Mouse (Mus musculus) gastrocnemius, postnatal 4 days (tissue): ENCODE results near the gene Cox7c. TPM values are rescaled to one million over a fixed set of nuclear protein-coding genes. Genes with fewer than 3 reads are reported as not detected.
"Not testable (repeated sequence)": the region's sequence is repeated elsewhere in the genome, so short reads cannot be mapped to it uniquely, and the experiment has no call there.

Experiments
- DNase-seq, 2 experiments: peaks; one replicate each; pipeline ENCODE4 v3.0.0; 2021 to 2022; ENCODE audit warnings: low spot score in 2 of 2, mixed read lengths in 2 of 2
- long read RNA-seq, 2 experiments: library from polyadenylated mRNA; stranded (forward); transcript quantifications; one replicate each; pipeline ENCODE4 v2.0.0; 2021
- total RNA-seq, 2 experiments: library from RNA; stranded (reverse); gene quantifications; 2 replicates each; pipeline ENCODE4 v1.2.3; 2021

The Cox7c gene
- total RNA-seq, result 100 to 1,000 TPM; 666 to 704 TPM
- long read RNA-seq, experiment 1, transcript Cox7c-203 (3 exons, 540 nt), result major isoform, 375 of 387 reads
- long read RNA-seq, experiment 1, transcript Cox7c-201 (3 exons, 315 nt), result minor isoform, 8 of 387 reads
- long read RNA-seq, experiment 1, partial matches to known transcripts, result 1 of 387 reads
- long read RNA-seq, experiment 1, other reads (novel, unspliced or antisense), result 0 of 387 reads
- long read RNA-seq, experiment 2, transcript Cox7c-203 (3 exons, 540 nt), result major isoform, 383 of 402 reads
- long read RNA-seq, experiment 2, transcript Cox7c-201 (3 exons, 315 nt), result minor isoform, 13 of 402 reads
- long read RNA-seq, experiment 2, partial matches to known transcripts, result 2 of 402 reads
- long read RNA-seq, experiment 2, other reads (novel, unspliced or antisense), result 2 of 402 reads

GRCm38 (mm10) chr13:86046254-86046951, at the start of gene Cox7c:
TSS of gene Cox7c (minus strand) at chr13:86046904.
- peak; percentile 41 to 80 for DNase-seq

- no peak for DNase-seq
Measured at GRCm38 (mm10) chr13:86068011-86068724, 21.5 kb upstream of the Cox7c start.

GRCm38 (mm10) chr13:86067508-86067907, 20.8 kb upstream of the Cox7c start:
- no peak for DNase-seq

DNA sequence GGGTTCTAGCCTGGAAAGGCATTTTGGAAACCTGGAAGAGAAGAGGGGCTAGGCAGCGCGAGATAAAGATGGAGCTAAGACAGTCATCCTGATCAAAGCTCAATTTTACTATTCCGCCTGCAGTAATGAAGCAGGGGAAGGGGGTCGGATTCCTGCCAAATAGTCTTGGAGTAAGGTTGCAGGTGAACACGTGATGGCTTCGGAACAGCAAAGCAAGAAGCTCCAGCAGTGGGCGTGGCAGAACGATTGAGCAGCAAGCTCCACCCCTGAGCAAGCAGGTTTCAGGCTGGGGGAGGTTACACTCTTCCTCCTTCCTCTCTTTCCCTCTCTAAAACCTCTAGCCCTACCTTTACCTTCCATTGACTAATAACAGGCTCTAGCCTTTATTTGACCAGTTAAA, 7.4 kb upstream of the Cox7c start:
- DNase-seq, result not testable (repeated sequence)

DNA sequence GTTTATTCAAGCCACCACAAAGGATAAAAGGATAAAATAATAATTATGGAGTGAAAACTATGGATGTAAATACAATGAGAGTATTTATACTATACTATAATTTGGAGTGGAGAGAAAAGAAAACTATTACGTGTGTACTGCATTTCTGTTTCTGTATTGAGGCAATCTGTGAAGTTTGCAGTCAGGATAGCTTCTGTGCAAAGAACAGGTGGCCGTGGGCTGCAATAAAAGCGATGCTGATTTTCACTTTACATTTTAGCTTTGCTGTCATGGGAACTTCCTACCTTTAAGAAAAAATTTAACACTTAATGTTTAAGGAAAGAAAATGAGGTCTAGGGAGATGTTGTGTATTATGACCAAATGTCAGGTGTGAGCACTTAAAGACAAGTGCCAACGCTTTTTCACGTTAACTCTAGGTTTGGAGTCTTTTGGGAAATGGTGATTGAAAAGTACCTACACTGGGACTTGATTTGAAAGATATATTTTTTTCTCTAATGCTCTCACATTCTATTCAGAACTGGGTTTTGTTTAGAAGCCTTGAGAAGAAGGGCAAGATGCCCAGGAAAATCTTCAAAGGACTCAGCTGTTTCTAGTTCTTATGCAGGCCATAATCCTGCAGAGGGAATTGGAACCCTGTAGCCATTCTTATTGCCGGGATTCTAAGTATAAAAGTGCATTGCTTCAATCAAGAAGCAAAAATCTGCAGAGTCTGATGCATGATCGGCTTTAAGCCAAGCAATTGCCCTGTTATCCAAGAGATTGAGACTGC, 41.6 kb downstream of the Cox7c start:
- DNase-seq, result no peak
